Mouse (Mus musculus) ES-CJ7 (cell line): ENCODE results near the gene Igsf10.
"Not testable (repeated sequence)": the region's sequence is repeated elsewhere in the genome, so short reads cannot be mapped to it uniquely, and the experiment has no call there.

Experiments used
- DNase-seq: peaks from one replicate; pipeline ENCODE4 v3.0.0; 2011; ENCODE audit warnings: low read depth, low spot score

Igsf10 gene

GRCm38 (mm10) chr3:59344065-59344905 is at the start of gene Igsf10:
TSS of gene Igsf10 (minus strand) at chr3:59344394.
- DNase-seq, result peak; percentile 74

DNA sequence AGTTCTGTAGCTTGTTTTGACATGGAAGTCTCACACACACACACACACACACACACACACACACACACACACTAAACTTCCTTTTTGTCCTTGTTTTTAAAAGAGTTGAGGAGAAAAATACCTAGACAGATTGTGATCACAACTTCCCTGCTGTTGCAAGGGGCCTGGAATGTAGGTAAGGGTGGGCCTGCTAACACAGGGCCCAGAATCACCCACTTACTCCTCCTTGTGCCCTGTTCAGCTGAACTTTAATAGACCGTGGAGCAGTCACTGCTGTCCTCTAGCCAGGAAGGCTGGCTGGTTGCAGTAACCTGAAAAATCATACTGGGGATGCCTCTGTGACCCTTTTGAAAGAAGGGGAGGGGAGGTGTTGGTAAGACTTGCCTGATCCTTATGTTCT is 41.4 kb upstream of the Igsf10 start:
- no peak for DNase-seq

DNA sequence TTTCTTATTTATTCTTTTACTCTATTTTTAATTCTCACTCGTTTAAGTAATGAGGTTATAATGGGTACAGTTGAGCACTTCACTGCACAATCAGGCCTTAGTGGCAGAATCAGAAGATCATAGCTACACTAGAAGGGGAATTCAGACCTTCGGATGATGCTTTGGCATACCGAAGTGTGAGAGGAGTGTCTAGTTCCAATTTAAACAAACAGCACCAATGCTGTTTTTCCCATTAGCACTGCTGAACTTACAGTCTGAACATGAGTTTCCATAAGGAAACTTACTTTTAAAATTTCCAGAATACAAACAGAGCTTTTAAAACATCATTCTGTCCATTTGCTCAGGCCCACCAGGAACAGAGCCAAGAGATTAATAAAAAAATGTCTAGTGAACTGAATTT is 40.8 kb upstream of the Igsf10 start:
- DNase-seq, result no peak

- no peak for DNase-seq
These were observed 40.1 kb upstream of the Igsf10 start for GRCm38 (mm10) chr3:59384321-59384720.

GRCm38 (mm10) chr3:59378791-59379190 is 34.6 kb upstream of the Igsf10 start:
- not testable (repeated sequence) for DNase-seq

DNA sequence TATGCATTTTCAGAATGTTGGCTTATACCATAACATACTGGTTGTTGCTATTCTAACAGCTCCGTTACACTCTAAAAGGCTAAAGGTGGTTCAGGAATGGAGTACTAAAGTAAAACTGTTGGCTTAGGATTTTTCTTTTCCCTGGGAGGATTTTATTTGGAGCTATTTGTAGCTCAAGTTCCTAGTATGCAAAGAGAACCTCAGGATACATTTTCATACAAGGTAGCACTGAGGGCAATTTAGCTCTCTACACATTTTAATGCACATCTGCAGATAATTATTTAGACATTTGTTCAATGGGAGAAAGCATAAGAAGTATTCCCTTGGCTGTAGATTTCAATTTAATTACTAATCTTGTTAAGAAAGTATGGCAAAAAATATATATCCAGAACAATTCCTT is 17.7 kb upstream of the Igsf10 start:
- no peak for DNase-seq

GRCm38 (mm10) chr3:59360102-59360501 is 15.9 kb upstream of the Igsf10 start:
- DNase-seq, result no peak

DNA sequence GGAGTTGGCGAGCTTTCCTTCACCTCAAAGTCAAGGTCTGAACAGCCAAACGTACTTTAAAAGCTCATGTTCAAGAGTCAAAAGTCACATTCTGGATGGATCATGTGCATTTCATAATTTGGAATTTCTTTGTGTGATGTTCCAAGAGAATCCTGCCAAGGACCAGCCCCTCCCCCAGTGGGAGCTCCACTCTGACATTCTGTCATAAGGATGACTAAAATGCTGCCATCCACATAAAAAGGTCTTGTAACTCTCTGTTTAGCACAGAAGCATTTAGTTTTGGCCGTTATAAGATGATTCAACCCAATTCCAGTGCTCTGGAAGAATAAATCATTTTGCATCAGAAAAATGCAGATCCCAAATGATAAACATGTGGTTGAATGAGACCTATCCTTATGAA is 10.0 kb upstream of the Igsf10 start:
- DNase-seq, result no peak

- no peak for DNase-seq
These were observed 7.6 kb upstream of the Igsf10 start for GRCm38 (mm10) chr3:59351768-59352167.

GRCm38 (mm10) chr3:59343026-59343425 is 1.2 kb downstream of the Igsf10 start:
- DNase-seq, result no peak

GRCm38 (mm10) chr3:59341647-59342427 is 2.4 kb downstream of the Igsf10 start:
- DNase-seq, result no peak

- DNase-seq, result no peak
These were observed 15.7 kb downstream of the Igsf10 start for GRCm38 (mm10) chr3:59328526-59328925.

DNA sequence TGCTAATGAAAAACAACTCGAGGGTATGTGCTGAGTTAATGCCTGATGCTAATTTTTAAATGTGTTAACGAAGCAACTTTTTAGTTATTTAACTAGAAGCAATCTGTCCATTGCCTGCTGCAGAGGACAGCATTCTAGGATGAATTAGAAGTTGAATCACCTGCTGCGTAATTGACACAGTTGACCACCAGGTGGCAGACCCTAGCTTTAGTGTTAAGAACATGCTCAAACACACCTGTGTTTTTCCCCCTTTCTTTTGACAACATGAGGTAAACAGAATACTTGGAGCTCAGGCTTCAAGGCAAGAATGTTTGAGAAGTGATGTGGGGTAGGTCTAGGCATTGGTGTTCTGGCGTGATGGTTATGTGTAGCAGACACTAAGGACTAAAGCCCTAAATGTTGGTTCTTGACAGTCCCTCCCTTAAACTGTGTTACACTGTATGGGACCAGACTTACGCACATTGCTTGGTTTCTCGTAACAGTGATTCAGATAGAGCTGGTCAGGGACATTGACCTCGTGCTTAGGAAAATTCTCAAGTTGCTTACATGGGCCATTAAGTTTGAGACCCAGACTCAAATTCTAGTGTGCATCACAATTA is 22.8 kb downstream of the Igsf10 start:
- peak; percentile 62 for DNase-seq

DNA sequence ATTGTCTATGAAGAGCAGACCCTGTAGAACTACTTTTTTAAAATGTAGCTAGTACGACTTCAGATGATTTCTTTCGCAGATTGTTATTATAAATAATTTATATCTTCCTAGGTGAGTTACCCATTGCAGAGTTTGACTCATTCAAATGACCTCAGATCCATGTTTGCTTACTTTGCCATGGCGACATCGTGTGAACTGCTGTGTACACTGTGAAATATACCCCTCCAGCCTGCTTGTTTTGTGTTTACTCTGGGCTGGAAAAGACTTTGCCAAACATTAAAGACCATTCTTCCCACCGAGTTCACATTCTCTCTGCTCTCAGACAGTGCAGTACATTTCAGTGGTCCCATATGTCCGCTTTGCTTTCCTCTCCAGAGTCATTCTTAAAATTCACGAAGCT is 28.1 kb downstream of the Igsf10 start:
- DNase-seq, result no peak

- no peak for DNase-seq
These were observed 31.6 kb downstream of the Igsf10 start for GRCm38 (mm10) chr3:59312610-59313009.

DNA sequence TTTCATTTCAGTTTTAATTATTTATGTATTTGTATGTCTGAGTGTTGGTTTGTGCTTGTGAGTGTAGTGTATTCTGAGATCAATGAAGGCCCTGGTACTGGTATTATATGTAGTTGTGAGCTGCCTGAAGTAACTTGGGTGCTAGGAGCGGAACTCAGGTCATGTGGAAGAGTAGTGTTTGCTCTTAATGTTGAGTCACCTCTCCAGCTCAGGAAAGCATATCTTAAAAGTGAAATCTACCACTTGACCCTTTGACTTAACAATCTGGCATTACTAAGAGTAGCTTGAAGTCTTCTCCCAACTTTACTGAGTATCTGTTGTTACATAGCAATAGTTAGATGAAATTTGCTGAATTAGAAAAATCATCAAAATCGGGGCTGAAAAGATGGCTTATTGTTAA is 38.7 kb downstream of the Igsf10 start:
- no peak for DNase-seq

DNA sequence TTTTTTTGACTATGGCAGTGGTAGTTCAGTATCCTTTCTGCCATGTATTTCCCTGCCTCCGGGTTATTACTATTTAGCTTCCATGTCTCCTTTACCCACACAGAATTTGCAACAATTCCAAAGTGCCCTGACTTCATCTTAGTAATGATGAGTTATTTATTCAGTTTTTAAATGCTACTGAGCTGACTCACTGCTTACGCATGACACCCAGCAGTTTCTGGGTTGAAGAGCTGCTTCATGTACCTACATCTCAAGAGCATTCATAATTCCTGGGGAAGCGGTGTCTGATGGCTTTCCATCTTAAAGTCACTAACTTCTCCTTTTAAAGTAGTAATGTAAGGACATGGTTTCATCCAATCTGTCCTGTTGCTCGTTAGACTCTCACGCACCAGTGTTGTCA is 39.2 kb downstream of the Igsf10 start:
- no peak for DNase-seq

DNA sequence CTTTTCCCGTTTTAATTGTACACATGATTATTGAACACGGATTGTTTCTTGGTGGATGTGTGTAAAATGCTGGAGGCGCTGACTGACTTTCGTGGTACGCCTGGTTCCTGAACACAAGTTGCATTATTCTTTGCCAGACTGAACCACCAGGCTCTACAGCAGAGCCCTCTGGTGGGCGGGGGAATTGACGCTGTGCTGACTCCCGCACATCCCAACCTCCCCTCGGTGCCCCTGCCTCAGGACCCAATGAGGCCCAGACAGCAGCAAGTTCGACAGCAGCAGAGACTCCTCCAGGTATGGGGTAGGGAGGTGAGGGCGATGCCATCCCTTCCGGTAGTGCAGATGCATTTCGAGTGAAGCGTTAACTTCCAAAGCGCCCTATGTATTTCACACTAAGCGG is 46.5 kb downstream of the Igsf10 start:
- DNase-seq, result peak; percentile 28

GRCm38 (mm10) chr3:59296563-59297130 is 47.5 kb downstream of the Igsf10 start:
- no peak for DNase-seq

GRCm38 (mm10) chr3:59295699-59296562 is 48.3 kb downstream of the Igsf10 start:
- no peak for DNase-seq
